Mouse (Mus musculus): Measurements from ENCODE around the gene Spsb1. TPM values are rescaled to one million over a fixed set of nuclear protein-coding genes. Genes with fewer than 3 reads are reported as not detected.

The Spsb1 gene
- polyA plus RNA-seq, 1 experiment from 2014 or later, result 11.8 TPM

DNA sequence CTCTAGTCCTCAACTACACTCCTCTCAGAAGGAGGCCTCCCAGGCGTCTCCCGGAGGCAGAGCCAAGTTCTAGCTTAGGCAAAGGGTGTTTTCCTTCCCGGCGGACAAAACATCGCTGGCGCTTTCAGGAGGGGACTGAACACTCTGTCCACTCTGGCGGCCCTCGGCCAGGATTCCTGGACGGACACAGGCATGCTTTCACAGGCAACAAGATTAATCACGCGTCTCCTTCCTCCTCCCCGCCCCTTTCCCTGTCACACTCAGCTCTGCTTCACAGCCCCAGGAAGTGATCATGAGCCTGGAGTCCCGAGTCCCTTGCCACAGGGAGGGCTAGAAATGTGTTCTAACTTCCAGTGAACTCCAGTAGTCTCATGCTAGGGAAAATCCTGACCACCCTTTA lies 65.0 kb downstream of the Spsb1 start:
- Histone ChIP-seq H3K27me3 (0 out of 2 replicates have a peak, but pooled peaks cover 4% of the 10 kb centered on the region), H3K9me3 (no peaks in the 10 kb centered on the region), H3K27ac (replicated peaks) (no peak overlapping the region), H3K9ac (replicated peaks) (no peak overlapping the region), H3K4me1 (peaks cover 21% of the 10 kb centered on the region), H3K4me3 (no peak overlapping the region), H3K4me2 (replicated peaks) (no peak overlapping the region), H3K36me3 (no peaks in the 10 kb centered on the region)
- ATAC-seq (ENCODE audit: low FRiP score, low read depth), result no peak
- 51% methylated on average over 13 of the region's 13 CpGs for WGBS

DNA sequence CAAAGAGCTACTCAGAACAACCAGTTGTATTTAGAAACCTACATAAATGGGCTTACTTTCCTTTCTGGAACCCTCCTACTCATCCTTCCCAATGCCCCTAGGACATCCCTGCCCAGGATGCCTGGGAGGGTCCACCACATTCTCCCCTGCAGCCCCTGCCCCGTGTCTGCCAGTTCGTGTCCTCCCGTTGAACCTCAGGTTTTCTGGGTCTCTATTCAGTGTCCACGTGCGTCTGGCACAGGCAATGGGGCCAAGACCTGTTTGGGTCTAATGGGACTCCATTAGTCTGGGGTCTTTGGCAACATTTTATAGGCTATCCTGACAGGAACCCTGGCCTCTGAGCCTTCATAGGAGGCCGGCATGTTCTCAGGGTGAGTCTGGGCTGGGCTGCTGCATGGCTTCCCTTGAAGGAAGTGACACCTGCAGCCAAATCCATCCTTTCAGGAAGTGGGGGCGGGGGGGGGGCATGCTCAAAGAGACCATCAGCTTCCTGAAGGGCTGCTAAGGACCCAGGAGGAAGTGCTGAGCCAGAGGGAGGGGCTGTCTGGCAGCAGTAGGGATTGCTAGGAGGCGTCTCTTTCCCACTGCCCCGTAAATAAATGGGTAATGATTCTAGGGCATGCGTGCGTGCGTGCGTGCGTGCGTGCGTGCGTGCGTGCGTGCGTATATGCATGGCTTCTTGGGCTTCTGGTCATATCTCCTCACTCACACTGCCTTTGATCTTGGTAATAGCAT lies 65.9 kb downstream of the Spsb1 start:
- Histone ChIP-seq H3K4me3 (no peak overlapping the region), H3K9ac (replicated peaks) (no peak overlapping the region), H3K4me2 (replicated peaks) (no peak overlapping the region), H3K9me3 (no peaks in the 10 kb centered on the region), H3K27me3 (0 out of 2 replicates have a peak, but pooled peaks cover 4% of the 10 kb centered on the region), H3K27ac (replicated peaks) (no peak overlapping the region), H3K4me1 (peaks cover 12% of the 10 kb centered on the region), H3K36me3 (no peaks in the 10 kb centered on the region)
- ATAC-seq (ENCODE audit: low FRiP score, low read depth), result no peak
- 89% methylated on average over 20 of the region's 20 CpGs for WGBS

DNA sequence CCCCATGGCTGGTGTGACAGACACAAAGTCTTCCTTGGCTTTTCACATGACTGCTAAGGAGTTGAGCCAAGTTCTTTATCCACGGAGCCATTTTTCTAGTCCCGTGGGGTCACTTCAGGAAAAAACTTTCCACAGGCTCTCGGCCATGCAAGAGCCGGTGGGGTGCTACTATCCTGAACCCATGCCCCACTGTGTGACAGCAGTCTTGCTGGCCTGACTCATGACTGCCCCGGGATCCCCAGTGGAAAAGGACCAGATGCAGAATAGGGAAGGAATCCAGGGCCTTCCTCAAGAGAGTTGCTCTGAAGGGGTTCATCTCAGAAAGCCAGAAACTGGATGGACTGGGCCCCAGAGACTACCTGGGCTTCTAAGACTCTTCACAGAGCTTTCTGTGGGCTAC lies 66.7 kb downstream of the Spsb1 start:
- ATAC-seq (ENCODE audit: low FRiP score, low read depth), result no peak
- Histone ChIP-seq H3K9ac (replicated peaks) (no peak overlapping the region), H3K4me1 (peaks cover 5% of the 10 kb centered on the region; the same call in 1 of the 2 replicates), H3K27ac (replicated peaks) (no peak overlapping the region), H3K27me3 (0 out of 2 replicates have a peak, but pooled peaks cover 4% of the 10 kb centered on the region), H3K4me3 (no peak overlapping the region), H3K9me3 (no peaks in the 10 kb centered on the region), H3K4me2 (replicated peaks) (no peak overlapping the region), H3K36me3 (no peaks in the 10 kb centered on the region)
- WGBS, result 93% methylated on average over 5 of the region's 5 CpGs

DNA sequence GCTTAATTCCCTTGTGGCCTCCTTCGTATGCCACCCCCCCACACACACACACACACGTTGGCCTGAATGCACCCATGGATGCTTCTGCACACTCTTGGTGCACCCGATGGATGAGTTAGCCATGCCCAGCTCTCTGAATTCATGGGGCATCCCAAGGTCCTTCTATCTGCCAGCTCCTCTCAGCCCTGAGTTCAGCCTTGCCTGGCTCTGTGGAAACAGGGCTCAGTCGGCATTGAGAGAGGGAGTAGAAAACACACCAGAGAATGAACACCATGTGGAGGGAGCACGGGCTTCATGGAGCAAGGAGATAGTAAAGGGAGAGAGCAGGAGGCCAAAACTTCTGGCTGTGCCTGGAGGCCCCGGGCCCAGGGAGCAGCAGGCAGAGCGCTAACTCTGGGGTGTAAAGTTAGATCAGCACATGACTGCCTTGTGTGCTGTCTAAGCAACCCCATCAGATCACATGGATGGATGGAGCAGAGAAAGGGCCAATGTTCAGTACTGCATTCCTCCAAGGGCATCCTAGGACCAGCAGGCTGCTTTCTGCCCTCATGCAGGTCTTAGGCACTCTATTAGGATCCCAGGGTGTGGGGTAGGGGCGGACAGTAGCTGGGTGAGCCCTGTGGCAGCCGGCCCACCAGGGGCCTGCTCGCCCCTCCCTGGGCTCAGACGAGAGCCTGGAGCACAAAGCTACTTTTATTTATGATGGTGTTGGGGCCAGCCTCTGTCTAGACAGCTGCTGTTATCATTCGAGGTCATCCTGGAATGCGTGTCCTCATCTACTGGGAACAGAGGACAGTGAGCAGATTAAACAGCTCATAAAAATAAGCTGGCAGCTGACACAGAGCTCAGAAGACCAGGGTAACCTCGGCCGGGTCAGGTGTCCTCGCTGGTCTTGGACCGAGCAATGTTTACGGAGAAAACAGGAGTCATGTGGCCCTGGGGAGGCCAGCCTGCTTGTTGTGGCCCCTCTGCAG lies 68.3 kb downstream of the Spsb1 start:
- ATAC-seq (ENCODE audit: low FRiP score, low read depth), result no peak
- Histone ChIP-seq H3K36me3 (no peaks in the 10 kb centered on the region), H3K27ac (replicated peaks) (no peak overlapping the region), H3K9me3 (no peaks in the 10 kb centered on the region), H3K27me3 (0 out of 2 replicates have a peak, but pooled peaks cover 4% of the 10 kb centered on the region), H3K4me3 (no peak overlapping the region), H3K9ac (replicated peaks) (no peak overlapping the region), H3K4me1 (peaks cover 5% of the 10 kb centered on the region; the same call in 1 of the 2 replicates), H3K4me2 (replicated peaks) (no peak overlapping the region)
- WGBS, result 76% methylated on average over 18 of the region's 18 CpGs

DNA sequence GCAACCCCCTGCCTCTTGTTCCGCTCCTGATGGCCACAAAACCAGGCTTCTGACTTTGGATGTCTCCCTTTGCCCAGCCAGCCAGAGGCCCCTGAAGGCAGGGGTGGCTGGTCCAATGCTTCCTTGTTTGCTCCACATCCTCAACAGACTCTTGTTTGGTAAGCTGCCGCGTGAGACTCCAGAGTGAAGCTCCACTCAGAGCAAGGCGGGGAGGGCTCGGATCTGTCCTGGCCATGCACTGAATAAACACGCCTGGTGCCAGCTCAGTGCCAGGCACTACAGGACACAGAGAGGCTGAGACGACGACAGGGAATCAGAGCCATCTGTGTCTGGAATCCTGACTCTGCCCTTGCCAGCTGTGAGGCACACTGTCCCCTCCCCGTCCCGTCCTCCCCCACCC lies 70.9 kb downstream of the Spsb1 start:
- ATAC-seq (ENCODE audit: low FRiP score, low read depth), result no peak
- H3K9me3 ChIP-seq, result no peaks in the 10 kb centered on the region
- H3K4me2 ChIP-seq (replicated peaks), result no peak overlapping the region
- 83% methylated on average over 10 of the region's 10 CpGs for WGBS
- no peak overlapping the region for H3K4me3 ChIP-seq
- no peak overlapping the region for H3K9ac ChIP-seq (replicated peaks)
- peaks cover 5% of the 10 kb centered on the region; the same call in 1 of the 2 replicates for H3K4me1 ChIP-seq
- 0 out of 2 replicates have a peak, but pooled peaks cover under 1% of the 10 kb centered on the region for H3K27me3 ChIP-seq
- H3K27ac ChIP-seq (replicated peaks), result no peak overlapping the region
- H3K36me3 ChIP-seq, result no peaks in the 10 kb centered on the region

DNA sequence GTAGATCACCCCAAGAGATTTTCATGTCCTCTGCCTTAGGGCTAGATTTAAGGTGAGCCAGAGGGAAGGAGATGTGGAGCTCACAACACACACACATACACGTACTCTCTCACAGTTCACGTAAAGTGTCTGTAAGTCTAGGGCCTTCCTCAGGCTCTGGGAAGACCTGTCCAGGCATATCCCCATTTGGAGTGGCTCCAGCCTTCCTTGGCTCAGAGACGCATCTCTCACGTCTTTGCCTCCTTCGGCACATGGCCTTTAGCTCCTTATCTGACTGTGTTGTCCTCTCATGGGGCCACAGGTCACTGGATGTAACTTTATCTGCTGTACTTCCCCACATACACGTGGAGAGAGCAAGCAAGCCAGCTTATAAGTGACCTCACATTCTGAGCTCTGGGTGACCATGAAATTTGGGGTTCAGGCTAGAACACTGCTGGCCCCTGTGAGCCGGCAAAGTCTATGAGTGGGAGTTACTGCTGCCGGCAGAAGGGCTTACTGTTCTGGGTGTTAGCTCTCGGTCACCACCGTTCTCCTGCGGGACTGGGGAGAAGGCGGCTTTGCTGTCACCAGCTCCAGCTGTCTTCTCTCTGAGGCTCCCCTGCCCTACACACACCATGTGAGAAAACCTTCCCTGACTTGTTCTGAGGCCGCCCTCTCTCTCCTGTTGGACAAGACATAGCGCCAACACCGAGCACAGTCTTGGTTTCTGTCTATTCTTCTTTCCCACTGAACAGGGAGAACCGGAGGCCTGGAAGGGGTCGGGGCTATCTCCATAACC lies 72.5 kb downstream of the Spsb1 start:
- WGBS, result 87% methylated on average over 17 of the region's 17 CpGs
- H3K27ac ChIP-seq (replicated peaks), result no peak overlapping the region
- H3K9ac ChIP-seq (replicated peaks), result no peak overlapping the region
- no peak overlapping the region for H3K4me2 ChIP-seq (replicated peaks)
- no peaks in the 10 kb centered on the region for H3K9me3 ChIP-seq
- H3K27me3 ChIP-seq, result no peaks in the 10 kb centered on the region; the same call in 1 of the 2 replicates
- ATAC-seq (ENCODE audit: low FRiP score, low read depth), result no peak
- H3K4me3 ChIP-seq, result no peak overlapping the region
- H3K4me1 ChIP-seq, result peaks cover 13% of the 10 kb centered on the region; the same call in 1 of the 2 replicates
- no peaks in the 10 kb centered on the region for H3K36me3 ChIP-seq

DNA sequence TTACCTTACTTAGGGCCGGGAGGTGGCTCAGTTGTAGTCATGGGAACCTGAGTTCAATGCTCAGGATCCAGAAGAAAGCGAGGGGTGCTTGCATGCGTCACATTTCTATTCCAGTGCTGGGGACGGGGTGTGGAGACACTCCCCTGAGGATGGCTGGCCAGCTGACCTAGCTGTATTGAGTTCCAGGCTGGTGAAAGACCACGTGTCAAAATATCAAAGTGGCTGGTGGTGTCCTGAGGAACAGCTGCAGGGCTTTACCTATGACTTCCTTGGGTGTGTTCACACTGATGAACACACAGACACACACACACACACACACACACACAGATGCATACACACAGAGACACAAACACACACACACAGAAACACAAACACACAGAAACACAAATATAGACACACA lies 73.9 kb downstream of the Spsb1 start:
- Histone ChIP-seq H3K27ac (replicated peaks) (no peak overlapping the region), H3K9ac (replicated peaks) (no peak overlapping the region), H3K4me1 (peaks cover 23% of the 10 kb centered on the region), H3K4me2 (replicated peaks) (no peak overlapping the region), H3K36me3 (no peaks in the 10 kb centered on the region), H3K27me3 (no peaks in the 10 kb centered on the region; the same call in 1 of the 2 replicates), H3K4me3 (no peak overlapping the region), H3K9me3 (no peaks in the 10 kb centered on the region)
- ATAC-seq (ENCODE audit: low FRiP score, low read depth), result no peak
- 79% methylated on average over 5 of the region's 5 CpGs for WGBS

DNA sequence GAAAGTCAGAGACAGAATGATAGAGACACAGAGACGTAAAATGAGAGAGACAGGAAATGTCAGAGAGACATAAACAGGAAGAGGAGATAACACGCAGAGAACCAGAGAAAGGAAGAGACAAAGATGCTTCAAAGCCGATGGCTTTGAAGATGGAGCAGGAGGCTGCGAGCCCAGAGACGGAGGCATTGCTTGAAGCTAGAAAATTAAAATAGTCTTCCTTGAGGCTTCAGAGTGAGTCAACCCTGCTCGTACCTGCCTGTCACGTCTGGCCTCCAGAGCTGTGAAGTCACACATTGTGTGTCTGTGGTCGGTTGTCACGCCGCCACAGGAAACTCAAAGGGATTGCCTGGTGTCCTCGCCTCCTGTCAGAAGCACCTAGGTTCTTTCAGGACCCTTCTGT lies 74.9 kb downstream of the Spsb1 start:
- Histone ChIP-seq H3K4me2 (replicated peaks) (no peak overlapping the region), H3K27ac (replicated peaks) (no peak overlapping the region), H3K9me3 (no peaks in the 10 kb centered on the region), H3K4me1 (peaks cover 26% of the 10 kb centered on the region), H3K4me3 (no peak overlapping the region), H3K27me3 (no peaks in the 10 kb centered on the region; the same call in 1 of the 2 replicates), H3K36me3 (no peaks in the 10 kb centered on the region), H3K9ac (replicated peaks) (no peak overlapping the region)
- WGBS, result 92% methylated on average over 11 of the region's 11 CpGs
- no peak for ATAC-seq (ENCODE audit: low FRiP score, low read depth)

DNA sequence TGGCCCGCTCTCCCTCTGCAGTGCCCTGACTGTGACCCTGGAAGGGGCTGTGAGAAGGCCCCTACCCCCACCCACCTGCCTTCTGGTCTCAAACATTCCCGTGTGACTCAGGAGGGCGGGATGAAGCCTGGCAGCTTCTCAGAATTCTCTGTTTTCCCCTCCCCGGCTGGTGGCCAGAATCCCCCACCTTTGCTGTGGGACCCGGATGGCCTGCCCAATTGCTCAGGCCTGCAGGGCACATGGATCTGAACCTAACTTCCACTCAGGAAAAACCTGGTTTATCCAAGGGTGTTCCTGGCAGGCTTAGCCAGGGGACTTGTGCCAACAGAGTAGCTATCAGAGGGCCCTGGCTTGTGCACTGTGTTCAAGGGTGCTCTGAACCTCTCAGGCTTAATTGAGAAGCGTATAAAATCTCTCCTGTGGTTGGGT lies 76.8 kb downstream of the Spsb1 start:
- WGBS, result 68% methylated on average over 6 of the region's 6 CpGs
- H3K9ac ChIP-seq (replicated peaks), result no peak overlapping the region
- ATAC-seq (ENCODE audit: low FRiP score, low read depth), result no peak

DNA sequence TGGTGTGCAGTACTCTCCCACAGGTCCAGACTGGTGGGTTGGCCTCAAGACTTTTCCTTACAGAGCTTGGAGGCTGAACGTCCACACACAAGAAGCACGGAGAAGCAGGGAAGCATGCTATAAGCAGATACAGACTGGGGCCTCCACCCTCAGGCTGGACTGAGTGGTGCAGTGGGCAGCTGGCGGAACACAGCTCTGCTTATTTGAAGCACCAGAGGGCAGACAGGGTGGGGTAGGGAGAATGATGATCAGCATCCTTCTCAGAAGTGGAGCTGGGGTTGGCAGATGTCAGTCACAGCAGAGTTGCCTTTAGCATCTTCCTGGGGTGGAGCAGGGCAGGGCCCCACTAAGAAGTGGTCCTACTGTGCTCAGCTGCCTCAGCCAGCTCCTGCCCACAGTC lies 77.6 kb downstream of the Spsb1 start:
- no peak overlapping the region for H3K27ac ChIP-seq (replicated peaks)

More for the DNA sequence above, 76.8 kb downstream of the Spsb1 start:
- Histone ChIP-seq H3K36me3 (no peaks in the 10 kb centered on the region), H3K27ac (replicated peaks) (no peak overlapping the region), H3K27me3 (no peaks in the 10 kb centered on the region; the same call in 1 of the 2 replicates), H3K4me1 (peaks cover 30% of the 10 kb centered on the region), H3K4me2 (replicated peaks) (no peak overlapping the region), H3K4me3 (no peak overlapping the region), H3K9me3 (no peaks in the 10 kb centered on the region)

DNA sequence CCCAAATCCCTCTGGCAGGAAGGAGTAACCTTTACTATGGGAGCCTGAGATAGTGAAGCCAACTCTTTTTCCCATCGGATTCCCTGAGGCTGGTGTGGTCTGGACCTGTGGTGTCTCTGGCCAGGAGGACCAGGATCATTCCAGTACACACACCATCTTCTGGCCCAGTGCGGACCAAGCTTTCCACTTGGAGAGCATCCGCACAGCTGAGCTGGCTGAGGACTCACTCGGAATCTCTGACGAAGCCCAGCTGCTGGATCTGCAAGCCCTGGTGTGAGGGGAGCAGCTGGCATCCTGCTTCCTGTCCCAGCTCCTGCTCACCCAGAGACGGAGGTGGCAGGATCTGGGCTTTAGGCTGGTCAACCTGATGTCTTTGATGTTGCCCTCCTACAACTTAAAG lies 78.1 kb downstream of the Spsb1 start:
- Histone ChIP-seq H3K4me1 (peaks cover 30% of the 10 kb centered on the region), H3K36me3 (no peaks in the 10 kb centered on the region), H3K4me3 (no peak overlapping the region), H3K9me3 (no peaks in the 10 kb centered on the region), H3K27ac (replicated peaks) (no peak overlapping the region), H3K4me2 (replicated peaks) (no peak overlapping the region), H3K9ac (replicated peaks) (no peak overlapping the region), H3K27me3 (no peaks in the 10 kb centered on the region; the same call in 1 of the 2 replicates)
- ATAC-seq (ENCODE audit: low FRiP score, low read depth), result no peak
- WGBS, result 75% methylated on average over 6 of the region's 6 CpGs

More for the DNA sequence above, 77.6 kb downstream of the Spsb1 start:
- 60% methylated on average over 3 of the region's 3 CpGs for WGBS
- ATAC-seq (ENCODE audit: low FRiP score, low read depth), result no peak
- Histone ChIP-seq H3K27me3 (no peaks in the 10 kb centered on the region; the same call in 1 of the 2 replicates), H3K4me3 (no peak overlapping the region), H3K4me1 (peaks cover 30% of the 10 kb centered on the region), H3K36me3 (no peaks in the 10 kb centered on the region), H3K9me3 (no peaks in the 10 kb centered on the region), H3K4me2 (replicated peaks) (no peak overlapping the region), H3K9ac (replicated peaks) (no peak overlapping the region)

Data from midbrain, embryonic 12.5 days (tissue).